Mouse (Mus musculus): ENCODE data around the gene 4930402F06Rik. TPM values are rescaled to one million over a fixed set of nuclear protein-coding genes. Genes with fewer than 3 reads are reported as not detected.

4930402F06Rik gene
- polyA plus RNA-seq, 1 experiment = not detected

DNA sequence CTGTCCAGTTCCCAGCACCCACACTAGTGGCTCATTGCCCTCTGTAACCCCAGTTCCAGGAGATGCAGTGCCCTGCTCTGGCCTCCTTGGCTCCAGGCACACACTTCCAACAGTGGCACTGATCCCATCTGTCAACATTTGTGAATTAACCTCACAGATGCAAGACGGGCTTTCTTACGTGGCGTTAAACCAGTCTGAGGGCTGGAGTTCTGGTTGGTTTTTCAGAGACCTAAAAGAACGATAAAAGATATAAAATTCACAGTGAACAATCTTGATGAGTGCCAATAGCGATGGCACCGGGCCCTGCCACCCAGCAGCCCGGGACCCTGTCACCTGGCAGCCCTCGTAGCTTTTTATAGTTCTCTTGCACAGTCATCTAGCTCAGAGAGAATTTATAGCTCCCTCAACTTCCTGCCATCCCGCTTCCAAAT, 11.5 kb downstream of the 4930402F06Rik start:
- Histone ChIP-seq H3K27ac (ENCODE audit: insufficient read depth, low read depth, low read length) (no peak overlapping the region), H3K4me3 (ENCODE audit: insufficient read depth, low read depth, low read length) (no peak overlapping the region), H3K4me1 (ENCODE audit: control insufficient read depth, insufficient read depth, low read length) (no peaks in the 10 kb centered on the region)
- WGBS = 72% methylated on average over 9 of the region's 9 CpGs
- TF ChIP-seq CTCF (IDR thresholded peaks at IDR 0.05; ENCODE audit: insufficient read depth, low read depth, low read length) = no peak
- TF ChIP-seq POLR2A (IDR thresholded peaks at IDR 0.05; ENCODE audit: insufficient read depth, low read depth, low read length) = no peak

DNA sequence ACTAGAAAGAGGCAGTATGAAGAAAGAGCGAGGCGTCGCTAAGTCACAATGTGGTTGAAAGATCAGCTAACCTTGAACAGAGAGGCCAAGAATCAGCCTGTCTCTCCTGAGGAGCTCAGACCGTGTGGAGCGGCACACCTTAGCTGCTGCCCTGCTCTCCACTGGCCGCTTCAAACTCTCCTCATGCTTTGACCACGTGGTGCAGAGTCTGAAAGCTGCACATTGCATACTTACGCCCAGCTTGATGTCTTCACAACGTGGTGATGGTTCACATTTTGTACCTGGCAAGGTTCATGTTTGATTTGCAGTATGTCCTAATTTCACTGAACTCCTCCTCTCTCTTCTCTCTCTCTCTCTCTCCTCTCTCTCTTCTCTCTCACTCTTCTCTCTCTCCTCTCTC, 17.7 kb downstream of the 4930402F06Rik start:
- H3K27ac ChIP-seq (ENCODE audit: insufficient read depth, low read depth, low read length) = no peak overlapping the region
- no peaks in the 10 kb centered on the region for H3K4me1 ChIP-seq (ENCODE audit: control insufficient read depth, insufficient read depth, low read length)
- 79% methylated on average over 9 of the region's 9 CpGs for WGBS
- no peak for TF ChIP-seq CTCF (IDR thresholded peaks at IDR 0.05; ENCODE audit: insufficient read depth, low read depth, low read length)
- TF ChIP-seq POLR2A (IDR thresholded peaks at IDR 0.05; ENCODE audit: insufficient read depth, low read depth, low read length) = no peak
- H3K4me3 ChIP-seq (ENCODE audit: insufficient read depth, low read depth, low read length) = no peak overlapping the region

DNA sequence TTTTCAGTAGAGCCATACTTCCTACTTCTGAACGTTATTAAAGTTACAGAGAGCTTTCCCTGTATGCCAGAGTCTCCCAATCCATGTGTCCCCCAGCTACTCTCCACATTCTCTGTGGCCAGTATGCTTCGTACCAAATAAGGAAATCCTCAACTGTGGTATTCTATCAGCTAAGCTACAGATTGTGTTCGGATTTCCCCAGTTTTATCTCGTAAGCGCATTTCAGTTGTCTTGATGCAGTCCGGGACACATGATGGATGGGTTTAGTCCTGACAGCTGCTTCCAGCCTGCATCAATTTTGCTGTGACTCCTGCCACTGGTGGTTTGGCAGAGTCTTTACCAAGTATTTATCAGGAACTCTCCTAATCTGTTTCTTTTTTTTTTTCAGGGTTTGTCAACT, 19.4 kb downstream of the 4930402F06Rik start:
- 79% methylated on average over 6 of the region's 6 CpGs for WGBS
- Histone ChIP-seq H3K4me3 (ENCODE audit: insufficient read depth, low read depth, low read length) (no peak overlapping the region), H3K4me1 (ENCODE audit: control insufficient read depth, insufficient read depth, low read length) (no peaks in the 10 kb centered on the region), H3K27ac (ENCODE audit: insufficient read depth, low read depth, low read length) (no peak overlapping the region)
- TF ChIP-seq CTCF (IDR thresholded peaks at IDR 0.05; ENCODE audit: insufficient read depth, low read depth, low read length) = no peak
- TF ChIP-seq POLR2A (IDR thresholded peaks at IDR 0.05; ENCODE audit: insufficient read depth, low read depth, low read length) = no peak

DNA sequence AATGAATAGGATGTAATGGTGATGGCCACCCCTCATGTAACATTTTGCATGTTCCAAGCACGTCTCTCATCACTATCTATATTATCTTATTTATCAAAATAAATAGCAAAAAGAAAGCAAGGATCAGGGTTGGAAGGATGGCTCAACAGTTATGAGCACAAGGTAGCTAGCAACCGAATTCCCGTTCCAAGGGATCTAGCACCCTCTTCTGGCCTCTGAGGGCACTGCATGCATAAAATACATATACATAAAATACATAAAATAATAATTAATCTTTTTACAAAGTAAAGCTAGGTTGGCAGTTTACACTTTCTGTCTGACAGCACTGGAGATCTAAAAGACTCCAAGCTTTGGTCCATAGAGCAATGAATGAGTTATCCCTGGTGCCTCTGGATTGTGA, 24.0 kb downstream of the 4930402F06Rik start:
- Histone ChIP-seq H3K27ac (ENCODE audit: insufficient read depth, low read depth, low read length) (no peak overlapping the region), H3K4me1 (ENCODE audit: control insufficient read depth, insufficient read depth, low read length) (no peaks in the 10 kb centered on the region), H3K4me3 (ENCODE audit: insufficient read depth, low read depth, low read length) (no peak overlapping the region)
- no peak for TF ChIP-seq CTCF (IDR thresholded peaks at IDR 0.05; ENCODE audit: insufficient read depth, low read depth, low read length)
- TF ChIP-seq POLR2A (IDR thresholded peaks at IDR 0.05; ENCODE audit: insufficient read depth, low read depth, low read length) = no peak
- 25% methylated on average over 3 of the region's 3 CpGs for WGBS

DNA sequence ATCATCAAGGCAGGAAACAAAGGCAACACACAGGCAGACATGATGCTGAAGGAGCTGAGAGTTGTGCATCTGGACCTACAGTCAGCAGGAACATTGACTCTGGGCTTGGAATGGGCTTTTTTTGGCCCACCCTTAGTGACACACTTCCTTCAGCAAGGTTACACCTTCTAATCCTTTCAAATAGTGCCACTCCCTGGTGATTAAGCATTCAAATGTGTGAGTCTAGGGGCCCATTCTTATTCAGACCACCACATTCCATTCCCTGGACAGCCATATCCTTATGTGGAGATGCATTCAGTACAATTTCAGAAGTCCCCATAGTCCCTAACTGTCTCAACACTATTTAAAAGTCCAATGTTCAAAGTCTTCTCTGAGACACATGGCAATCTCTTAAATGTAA, 26.3 kb downstream of the 4930402F06Rik start:
- TF ChIP-seq CTCF (IDR thresholded peaks at IDR 0.05; ENCODE audit: insufficient read depth, low read depth, low read length) = no peak
- no peak for TF ChIP-seq POLR2A (IDR thresholded peaks at IDR 0.05; ENCODE audit: insufficient read depth, low read depth, low read length)

DNA sequence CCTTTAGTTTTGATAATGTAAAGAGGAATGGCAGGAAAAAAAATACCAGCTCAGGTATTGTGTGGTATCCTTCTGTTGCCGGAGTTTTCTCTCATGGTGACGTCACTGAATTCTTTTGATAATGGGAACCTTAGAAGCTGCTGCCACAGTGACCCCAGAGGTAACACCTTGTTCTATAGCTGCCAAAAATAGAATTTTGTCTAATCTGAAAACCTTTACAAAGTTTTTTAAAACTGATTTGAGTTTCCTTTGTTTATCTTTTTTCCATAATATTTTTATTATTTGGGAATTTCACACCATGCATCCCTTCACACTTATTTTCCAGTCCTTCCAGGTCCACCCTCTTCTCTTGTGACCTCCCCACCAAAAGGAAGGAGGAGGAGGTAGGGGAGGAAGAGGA, 29.3 kb downstream of the 4930402F06Rik start, which contains the start of gene 4930568D16Rik:
4930568D16Rik (minus strand) TSS at position 101 of the 400 bp plus-strand sequence.
- WGBS = 72% methylated on average over 2 of the region's 2 CpGs
- H3K27ac ChIP-seq (ENCODE audit: insufficient read depth, low read depth, low read length) = no peak within 1 kb of the TSS
- no peak for TF ChIP-seq CTCF (IDR thresholded peaks at IDR 0.05; ENCODE audit: insufficient read depth, low read depth, low read length)
- no peak for TF ChIP-seq POLR2A (IDR thresholded peaks at IDR 0.05; ENCODE audit: insufficient read depth, low read depth, low read length)
- no peaks in the 10 kb centered on the region for H3K4me1 ChIP-seq (ENCODE audit: control insufficient read depth, insufficient read depth, low read length)
- H3K4me3 ChIP-seq (ENCODE audit: insufficient read depth, low read depth, low read length) = no peak within 1 kb of the TSS

More for the DNA sequence above, 26.3 kb downstream of the 4930402F06Rik start:
- Histone ChIP-seq H3K4me1 (ENCODE audit: control insufficient read depth, insufficient read depth, low read length) (no peaks in the 10 kb centered on the region), H3K27ac (ENCODE audit: insufficient read depth, low read depth, low read length) (no peak overlapping the region), H3K4me3 (ENCODE audit: insufficient read depth, low read depth, low read length) (no peak overlapping the region)

DNA sequence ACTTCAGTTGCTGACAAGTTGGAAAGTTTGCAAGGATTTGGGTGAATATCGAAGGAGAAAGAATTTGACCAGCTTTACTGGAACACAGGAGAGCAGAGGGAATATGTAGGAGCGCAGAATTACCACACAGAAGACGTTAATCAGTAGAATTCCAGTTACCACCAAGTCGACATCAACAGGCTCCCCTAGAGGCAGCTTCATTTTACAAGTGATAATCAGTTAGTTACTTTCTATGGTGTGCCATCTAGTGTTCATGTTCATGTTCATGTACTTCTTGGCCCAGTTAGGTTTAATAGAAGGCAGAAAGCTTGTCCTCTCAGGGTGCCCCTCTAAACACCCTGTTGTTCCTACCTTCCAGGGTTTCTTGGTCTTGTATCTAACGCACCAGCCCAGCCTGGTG, 47.8 kb downstream of the 4930402F06Rik start:
- TF ChIP-seq CTCF (IDR thresholded peaks at IDR 0.05; ENCODE audit: insufficient read depth, low read depth, low read length) = no peak
- no peak for TF ChIP-seq POLR2A (IDR thresholded peaks at IDR 0.05; ENCODE audit: insufficient read depth, low read depth, low read length)
- 47% methylated on average over 5 of the region's 5 CpGs for WGBS
- Histone ChIP-seq H3K4me1 (ENCODE audit: control insufficient read depth, insufficient read depth, low read length) (peaks cover 2% of the 10 kb centered on the region; the same call in 1 of the 2 replicates), H3K4me3 (ENCODE audit: insufficient read depth, low read depth, low read length) (no peak overlapping the region), H3K27ac (ENCODE audit: insufficient read depth, low read depth, low read length) (no peak overlapping the region)

DNA sequence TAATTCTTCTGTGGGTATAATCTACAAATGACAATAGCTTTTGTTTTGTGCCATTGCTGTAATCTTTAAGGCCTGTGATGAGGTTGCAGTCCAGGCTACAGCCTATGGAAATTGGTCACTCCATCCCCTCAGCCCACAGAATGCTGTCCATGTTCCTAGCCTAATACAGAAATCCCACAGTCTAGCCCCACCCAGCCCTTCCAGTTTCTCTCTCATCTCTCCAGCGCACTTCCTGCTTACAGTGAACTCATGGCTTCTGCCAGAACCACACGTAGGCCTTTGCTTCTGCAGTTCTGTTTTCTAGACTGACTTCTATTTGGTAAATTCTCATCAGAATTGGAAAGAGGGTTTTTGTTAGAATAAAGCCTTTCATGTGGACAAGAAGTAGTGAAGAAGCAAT, 51.0 kb downstream of the 4930402F06Rik start:
- Histone ChIP-seq H3K4me3 (ENCODE audit: insufficient read depth, low read depth, low read length) (no peak overlapping the region), H3K4me1 (ENCODE audit: control insufficient read depth, insufficient read depth, low read length) (peaks cover 5% of the 10 kb centered on the region; the same call in 1 of the 2 replicates), H3K27ac (ENCODE audit: insufficient read depth, low read depth, low read length) (no peak overlapping the region)
- no peak for TF ChIP-seq CTCF (IDR thresholded peaks at IDR 0.05; ENCODE audit: insufficient read depth, low read depth, low read length)
- no peak for TF ChIP-seq POLR2A (IDR thresholded peaks at IDR 0.05; ENCODE audit: insufficient read depth, low read depth, low read length)
- WGBS = 85% methylated on average over 2 of the region's 2 CpGs

DNA sequence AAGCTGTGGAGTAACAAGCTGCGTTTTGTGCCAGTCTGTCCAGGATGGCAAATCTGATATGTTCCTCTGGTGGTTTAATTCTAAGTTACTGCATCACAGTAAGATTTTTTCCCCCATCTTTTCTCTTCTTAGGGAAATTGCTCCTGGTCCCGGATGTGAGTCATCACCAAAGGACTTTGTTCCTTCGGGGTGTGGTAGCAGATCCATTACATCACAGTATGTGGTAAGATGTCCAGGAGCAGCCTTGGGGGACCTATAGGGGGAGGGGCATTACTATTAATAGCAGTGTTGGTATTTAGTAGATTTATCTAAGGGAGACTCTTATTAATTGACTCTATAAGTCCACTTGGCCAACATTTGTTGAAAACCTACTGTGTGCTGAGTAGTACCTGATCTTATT, 54.4 kb downstream of the 4930402F06Rik start:
- 54% methylated on average over 3 of the region's 3 CpGs for WGBS
- no peak for TF ChIP-seq POLR2A (IDR thresholded peaks at IDR 0.05; ENCODE audit: insufficient read depth, low read depth, low read length)
- no peak for TF ChIP-seq CTCF (IDR thresholded peaks at IDR 0.05; ENCODE audit: insufficient read depth, low read depth, low read length)
- peaks cover 5% of the 10 kb centered on the region; the same call in 1 of the 2 replicates for H3K4me1 ChIP-seq (ENCODE audit: control insufficient read depth, insufficient read depth, low read length)

DNA sequence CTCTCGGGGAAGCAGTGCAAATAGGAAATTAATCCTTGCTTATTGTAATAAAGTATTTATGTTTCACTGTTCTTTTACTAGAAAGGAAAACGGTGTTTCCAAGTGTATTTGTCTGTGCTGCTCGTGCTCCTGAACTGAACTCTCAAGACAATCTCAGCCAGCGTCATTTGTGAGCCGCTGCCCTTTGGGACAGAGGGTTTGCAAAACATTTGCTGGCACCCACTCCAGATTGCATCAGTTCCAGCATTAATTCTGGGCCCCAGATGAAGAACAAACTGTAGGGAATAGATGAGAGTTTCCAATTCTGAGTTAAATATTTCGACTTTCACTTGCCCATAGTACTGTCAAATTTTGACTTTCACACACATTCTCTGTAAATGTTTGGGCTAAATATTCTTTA, 58.3 kb downstream of the 4930402F06Rik start:
- TF ChIP-seq CTCF (IDR thresholded peaks at IDR 0.05; ENCODE audit: insufficient read depth, low read depth, low read length) (no peak), POLR2A (IDR thresholded peaks at IDR 0.05; ENCODE audit: insufficient read depth, low read depth, low read length) (no peak)
- Histone ChIP-seq H3K4me1 (ENCODE audit: control insufficient read depth, insufficient read depth, low read length) (peaks cover 10% of the 10 kb centered on the region), H3K4me3 (ENCODE audit: insufficient read depth, low read depth, low read length) (no peak overlapping the region), H3K27ac (ENCODE audit: insufficient read depth, low read depth, low read length) (no peak overlapping the region)
- 83% methylated on average over 6 of the region's 6 CpGs for WGBS

More for the DNA sequence above, 54.4 kb downstream of the 4930402F06Rik start:
- Histone ChIP-seq H3K4me3 (ENCODE audit: insufficient read depth, low read depth, low read length) (no peak overlapping the region), H3K27ac (ENCODE audit: insufficient read depth, low read depth, low read length) (no peak overlapping the region)
